Mouse (Mus musculus) thymus, adult 2 months (tissue): ENCODE data around the gene Rad21l.

Experiments used
- CTCF ChIP-seq: fragments of 200-500 bp; IDR thresholded peaks from 2 replicates; pipeline ENCODE4 v1.5.1; 2012; ENCODE audit warnings: mild to moderate bottlenecking, control low read depth, low read length, moderate library complexity, borderline replicate concordance; ENCODE audit not compliant: control insufficient read depth, poor library complexity, insufficient read depth; ENCODE audit errors: extremely low read depth
- POLR2A ChIP-seq: fragments of 200-500 bp; IDR thresholded peaks from 2 replicates; pipeline ENCODE4 v1.6.1; 2012; ENCODE audit warnings: mild to moderate bottlenecking, low read length, control low read depth, moderate library complexity; ENCODE audit not compliant: control insufficient read depth, poor library complexity, insufficient read depth; ENCODE audit errors: extremely low read depth

DNA sequence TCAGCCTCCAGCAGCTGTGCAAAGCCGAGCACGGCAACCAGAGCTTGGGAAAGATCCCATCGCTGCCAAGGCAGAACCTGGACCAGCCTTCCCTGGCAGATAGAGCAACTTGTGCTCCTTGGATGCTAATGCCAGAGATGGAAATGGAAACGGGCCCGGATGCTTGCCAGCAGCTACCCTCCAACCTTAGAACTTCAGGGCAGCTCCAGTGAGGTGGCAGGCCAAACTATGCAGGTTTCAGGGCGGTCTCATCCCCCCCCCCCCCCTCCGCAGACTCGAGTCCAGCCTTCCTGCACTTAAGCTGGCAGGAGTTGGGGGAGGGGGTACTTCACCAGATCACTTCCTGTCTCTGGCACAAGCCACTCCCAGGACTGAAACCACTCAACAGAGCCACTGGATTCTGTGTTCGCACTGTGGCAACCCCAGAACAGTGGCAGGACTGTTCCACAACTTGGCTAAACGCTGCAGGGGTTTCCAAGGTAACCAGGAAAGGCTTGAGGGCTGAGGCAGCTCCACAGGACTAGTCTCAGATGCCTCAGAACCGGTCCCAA, 62.8 kb downstream of the Rad21l start:
- no peak for TF ChIP-seq POLR2A
- TF ChIP-seq CTCF, result no peak
